Mouse (Mus musculus) stomach, postnatal 0 days (tissue): ENCODE data around the gene Zfp146.

ENCODE experiments used
- CTCF ChIP-seq: IDR thresholded peaks from 2 replicates; pipeline ENCODE4 v1.5.1; 2016; ENCODE audit warnings: antibody characterized with exemption, low read depth, mild to moderate bottlenecking, moderate library complexity
- EP300 ChIP-seq: optimal IDR thresholded peaks from 2 replicates; pipeline ENCODE3; 2016; ENCODE audit warnings: antibody characterized with exemption

GRCm38 (mm10) chr7:30168914-30169582 is 502 bp downstream of the Zfp146 start:
- TF ChIP-seq CTCF: no peak
- TF ChIP-seq EP300: no peak
